Mouse (Mus musculus): ENCODE results near the gene Stim1. TPM values are rescaled to one million over a fixed set of nuclear protein-coding genes. Genes with fewer than 3 reads are reported as not detected.
"Not testable (repeated sequence)": the region's sequence is repeated elsewhere in the genome, so short reads cannot be mapped to it uniquely, and the experiment has no call there.

Stim1 gene
- total and polyA plus RNA-seq, 3 experiments = 68.2 to 74.8 (median 68.4) TPM

DNA sequence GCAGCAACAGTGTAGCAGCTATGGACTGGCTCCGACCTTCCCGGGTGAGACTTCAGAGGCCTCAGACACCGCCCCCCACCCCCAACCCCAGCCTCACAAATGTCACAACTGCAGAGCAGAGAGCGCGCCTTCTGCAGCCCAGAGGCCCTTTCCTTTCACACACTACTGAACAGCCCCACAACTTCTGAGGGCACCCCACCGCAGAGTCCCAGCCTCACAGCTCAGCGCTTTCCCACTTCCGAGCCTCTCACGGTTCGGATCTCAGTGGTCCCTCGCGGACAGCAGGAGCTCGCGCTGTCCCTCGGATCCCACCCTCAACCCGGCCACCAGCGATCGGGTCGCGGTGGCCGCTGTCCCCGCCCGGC lies 18.1 kb upstream of the Stim1 start:
- no peak for DNase-seq

DNA sequence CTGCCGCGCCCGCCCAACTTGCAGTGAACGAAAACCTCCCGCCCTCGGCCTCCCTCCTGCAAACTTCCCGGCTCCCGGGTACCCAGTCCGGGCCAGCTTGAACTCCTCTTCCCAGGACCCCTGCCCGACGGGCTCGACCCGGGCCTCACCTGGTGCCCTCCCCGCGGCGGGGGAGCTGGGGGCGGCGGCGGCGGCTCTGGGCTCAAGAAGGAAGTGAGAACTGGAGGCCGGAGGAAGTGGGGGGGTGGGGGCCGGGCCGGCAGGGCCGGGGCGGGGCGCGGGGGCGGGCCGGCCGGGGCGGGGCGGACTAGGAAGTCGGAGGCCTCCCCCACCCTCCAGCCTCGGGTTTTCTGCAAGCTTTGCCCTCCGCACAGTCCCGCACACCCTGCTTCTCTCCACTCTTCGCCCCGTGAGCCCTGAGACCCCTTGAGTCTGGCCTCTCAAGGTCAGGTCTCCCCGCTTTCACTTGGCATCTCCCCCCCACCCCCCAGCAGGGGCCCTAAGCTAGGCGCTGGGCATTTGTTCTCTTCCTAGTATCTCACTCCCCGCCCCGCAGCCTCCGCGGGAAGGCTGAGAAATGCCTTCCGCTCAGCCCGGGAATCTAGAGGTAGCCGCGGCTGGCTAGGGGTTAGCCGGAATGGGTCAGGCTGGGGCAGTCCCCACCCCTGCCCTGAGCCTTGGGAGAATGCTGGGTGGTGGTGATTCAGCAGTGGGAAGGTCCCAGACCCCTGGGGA lies 17.5 kb upstream of the Stim1 start:
- peak; percentile 89 for DNase-seq

DNA sequence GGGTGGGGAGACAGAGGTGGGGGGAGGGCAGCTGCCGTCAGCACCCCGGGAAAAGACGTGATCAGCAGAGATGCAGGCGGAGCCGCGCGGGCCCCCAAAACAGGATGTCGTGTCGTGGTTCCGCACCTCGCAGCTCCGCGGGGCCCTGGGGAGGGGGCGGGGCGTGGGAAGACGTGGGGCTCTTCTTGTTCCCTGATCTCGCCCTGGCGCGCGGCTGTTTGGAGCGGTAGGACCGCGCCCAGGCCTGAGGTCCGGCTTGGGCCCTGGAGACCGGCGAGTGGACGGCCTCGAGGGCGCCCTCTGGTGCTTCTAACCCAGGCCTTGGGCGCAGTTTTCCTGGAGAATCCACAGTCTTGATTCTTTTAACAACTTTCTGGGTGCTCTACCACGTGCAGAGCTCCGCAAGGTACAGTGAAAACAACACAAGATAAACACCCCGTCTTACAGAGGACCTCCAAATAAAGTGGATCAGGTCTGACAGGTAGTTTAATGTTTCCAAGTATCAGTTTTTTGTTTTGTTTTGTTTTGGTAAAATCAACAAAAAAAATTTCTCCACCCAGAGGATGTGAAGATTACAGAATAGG lies 16.9 kb upstream of the Stim1 start:
- DNase-seq = peak; percentile 96

DNA sequence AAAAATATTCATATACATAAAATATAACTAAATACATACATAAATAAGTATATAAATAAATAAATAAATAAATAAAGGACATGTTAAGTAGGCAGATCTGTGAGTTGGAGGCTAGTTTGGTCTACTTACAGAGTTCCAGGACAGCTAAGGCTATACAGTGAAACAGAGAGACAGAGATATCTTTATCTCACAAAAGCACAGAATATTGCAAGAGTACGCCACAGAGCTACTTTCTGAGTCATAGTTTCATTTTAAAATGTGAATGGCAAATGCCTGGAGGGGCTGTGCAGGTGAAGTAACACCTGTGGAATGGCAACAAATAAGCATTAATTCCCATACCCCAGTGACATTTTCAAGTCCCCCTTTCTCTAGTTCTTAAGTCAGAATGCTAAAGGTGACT lies 14.0 kb upstream of the Stim1 start:
- DNase-seq = no peak

DNA sequence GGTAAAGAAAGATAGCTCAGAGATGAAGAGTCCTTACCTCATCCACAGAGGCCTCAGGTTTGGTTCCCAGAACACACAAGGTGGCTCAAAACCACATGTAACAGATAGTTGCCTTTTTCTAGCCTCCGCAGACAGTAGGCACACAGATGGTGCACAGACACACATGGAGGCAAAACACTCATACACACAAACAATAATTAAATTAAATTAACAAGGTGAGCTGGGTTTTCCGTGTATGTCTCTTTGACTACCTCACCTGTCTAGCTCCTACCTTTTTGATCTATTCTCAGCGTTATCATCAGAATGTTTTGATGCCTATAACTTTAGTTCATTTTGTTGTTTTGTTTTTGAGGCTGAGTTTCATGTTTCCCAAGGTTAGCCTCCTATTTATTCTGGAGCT lies 11.7 kb upstream of the Stim1 start, which contains the start of gene Rhog:
Gene Rhog (minus strand): TSS at position 101 of the 400 bp plus-strand sequence.
- DNase-seq = no peak

DNA sequence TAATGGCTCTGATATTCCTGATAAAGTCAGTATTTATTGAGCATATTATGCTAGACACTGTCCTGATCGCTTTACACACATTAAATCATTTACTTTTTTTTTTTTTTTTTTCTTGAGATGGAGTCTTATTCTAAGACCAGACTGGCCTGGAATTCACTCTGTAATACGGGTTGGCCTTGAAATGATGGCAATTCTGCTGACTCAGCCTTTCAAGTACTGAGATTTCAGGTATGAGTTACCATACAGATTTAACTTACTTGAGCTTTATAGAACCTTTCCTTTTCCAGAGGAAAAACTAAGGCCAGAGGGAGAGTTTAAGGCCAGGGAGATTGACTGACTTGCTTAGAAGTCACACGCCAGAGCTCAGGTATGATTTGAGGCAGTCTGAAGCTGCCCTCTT lies 11.0 kb upstream of the Stim1 start:
- no peak for DNase-seq

DNA sequence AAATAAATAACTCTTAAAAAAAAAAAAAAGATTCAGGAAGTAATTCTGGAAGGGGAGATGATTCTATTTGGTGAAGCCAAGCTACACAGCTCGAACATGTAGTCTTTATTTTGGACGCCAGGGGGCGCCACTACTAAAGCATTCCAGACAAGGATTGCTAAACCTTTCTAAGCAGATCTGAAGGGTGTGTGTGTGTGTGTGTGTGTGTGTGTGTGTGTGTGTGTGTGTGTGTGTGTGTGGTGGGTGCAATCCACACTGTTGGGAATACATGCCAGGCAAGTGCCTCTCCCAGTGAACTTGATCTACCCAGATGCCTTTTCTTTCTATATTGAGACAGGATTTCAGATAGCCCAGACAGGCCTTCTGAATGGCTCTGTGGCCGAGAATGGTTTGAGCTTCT lies 9.4 kb upstream of the Stim1 start:
- DNase-seq = peak; percentile 68

DNA sequence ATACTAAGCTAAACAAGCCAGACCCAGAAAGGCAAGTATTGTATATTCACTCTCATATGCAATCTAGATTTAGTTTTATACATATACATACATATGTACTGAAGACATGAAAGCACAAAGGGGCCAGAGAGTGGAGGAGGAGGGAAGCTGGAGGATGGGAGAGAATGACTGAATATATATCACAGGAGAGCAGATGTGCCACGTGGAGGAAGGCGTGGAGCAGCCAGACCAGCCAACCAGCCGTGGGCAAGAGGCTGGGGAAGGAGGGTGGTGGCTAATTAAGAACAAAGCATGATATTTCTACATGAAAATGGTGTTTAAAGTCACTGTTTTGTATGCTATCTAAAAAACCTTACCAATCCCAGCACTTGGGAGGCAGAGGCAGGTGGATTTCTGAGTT lies 8.9 kb upstream of the Stim1 start:
- DNase-seq = no peak

DNA sequence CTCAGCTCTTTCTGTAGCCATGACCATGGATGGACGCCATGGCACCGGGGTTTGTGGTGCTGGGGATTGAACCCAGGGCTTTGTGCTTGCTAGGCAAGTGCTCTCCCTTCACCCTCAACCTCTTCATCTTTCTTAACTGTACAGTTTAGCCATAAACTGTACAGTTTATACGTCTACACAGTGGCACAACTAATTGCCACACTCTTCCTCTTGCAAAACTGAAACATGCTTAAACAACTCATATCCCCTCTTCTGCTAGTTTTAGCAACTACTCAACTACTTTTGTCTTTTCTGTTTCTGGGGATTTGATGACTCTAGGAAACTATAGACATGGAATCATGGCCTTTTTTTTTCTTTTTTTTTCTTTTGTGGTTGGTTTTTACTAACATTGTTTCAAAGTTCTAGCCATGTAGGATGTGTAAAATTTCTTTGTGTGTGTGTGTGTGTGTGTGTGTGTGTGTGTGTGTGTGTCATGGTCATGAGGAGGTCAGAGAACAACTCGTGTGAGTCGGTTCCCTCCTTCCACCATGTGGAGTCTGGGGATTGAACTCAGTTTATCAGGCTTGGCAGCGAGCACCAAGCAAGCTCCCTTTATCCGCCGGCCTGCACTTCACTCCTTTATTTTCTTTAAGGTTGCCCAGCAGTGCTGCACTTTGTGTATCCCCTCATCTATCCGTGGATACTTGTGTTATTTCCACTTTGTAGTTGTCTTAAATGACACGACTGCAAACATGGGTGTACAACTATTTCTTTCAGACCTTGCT lies 7.7 kb upstream of the Stim1 start:
- no peak for DNase-seq

DNA sequence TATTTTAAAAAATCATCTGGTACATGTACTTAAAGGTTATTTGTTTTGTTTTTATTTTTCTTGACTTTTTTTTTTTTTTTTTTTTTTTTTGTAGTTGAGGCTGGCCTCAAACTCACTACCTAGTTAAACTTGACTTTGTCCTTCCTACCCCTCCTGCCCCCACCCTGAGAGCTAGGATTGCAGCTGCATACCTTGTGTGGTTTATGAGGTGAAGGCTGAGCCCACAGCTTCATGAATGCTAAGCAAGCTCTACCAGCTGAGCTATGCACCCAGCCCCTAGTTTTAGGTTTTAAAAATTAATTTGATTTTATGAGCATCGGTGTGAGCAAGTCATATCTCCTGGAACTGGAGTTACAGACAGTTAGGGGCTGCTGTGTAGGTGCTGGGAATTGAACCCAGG lies 7.1 kb upstream of the Stim1 start:
- DNase-seq = no peak

DNA sequence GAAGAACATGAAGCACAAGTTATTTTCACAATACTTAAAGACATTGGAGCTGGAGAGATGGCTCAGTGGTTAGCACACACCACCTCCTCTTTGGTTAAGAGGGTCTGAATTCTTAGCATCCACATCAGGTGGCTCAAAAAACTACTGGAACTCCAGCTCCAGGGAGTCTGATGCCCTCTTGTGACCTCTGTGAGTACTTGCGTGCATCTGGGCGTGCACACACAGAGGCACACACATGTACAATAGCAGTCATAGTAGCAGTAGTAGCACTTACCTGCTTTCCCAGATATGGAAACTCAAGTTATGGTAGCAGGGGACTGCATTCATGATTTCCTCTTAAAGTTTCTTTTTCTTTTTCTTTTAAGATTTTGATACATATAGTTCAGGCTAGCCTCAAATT lies 4.6 kb upstream of the Stim1 start:
- DNase-seq = no peak

DNA sequence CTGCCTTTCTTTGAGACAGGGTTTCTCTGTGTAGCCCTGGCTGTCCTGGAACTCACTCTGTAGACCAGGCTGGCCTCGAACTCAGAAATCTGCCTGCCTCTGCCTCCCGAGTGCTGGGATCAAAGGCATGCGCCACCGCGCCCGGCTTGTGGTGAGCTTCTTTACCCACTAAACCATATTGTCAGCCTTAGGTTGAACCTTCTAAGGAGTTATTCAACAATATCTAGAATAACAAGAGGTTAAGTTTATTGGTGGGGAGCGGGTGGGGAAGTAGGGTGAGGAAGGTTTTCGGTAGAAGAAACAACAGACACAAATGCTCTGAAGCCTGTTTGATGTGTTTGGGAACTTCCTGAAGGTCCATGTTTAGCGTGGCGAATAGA lies 1.6 kb upstream of the Stim1 start:
- not testable (repeated sequence) for DNase-seq

DNA sequence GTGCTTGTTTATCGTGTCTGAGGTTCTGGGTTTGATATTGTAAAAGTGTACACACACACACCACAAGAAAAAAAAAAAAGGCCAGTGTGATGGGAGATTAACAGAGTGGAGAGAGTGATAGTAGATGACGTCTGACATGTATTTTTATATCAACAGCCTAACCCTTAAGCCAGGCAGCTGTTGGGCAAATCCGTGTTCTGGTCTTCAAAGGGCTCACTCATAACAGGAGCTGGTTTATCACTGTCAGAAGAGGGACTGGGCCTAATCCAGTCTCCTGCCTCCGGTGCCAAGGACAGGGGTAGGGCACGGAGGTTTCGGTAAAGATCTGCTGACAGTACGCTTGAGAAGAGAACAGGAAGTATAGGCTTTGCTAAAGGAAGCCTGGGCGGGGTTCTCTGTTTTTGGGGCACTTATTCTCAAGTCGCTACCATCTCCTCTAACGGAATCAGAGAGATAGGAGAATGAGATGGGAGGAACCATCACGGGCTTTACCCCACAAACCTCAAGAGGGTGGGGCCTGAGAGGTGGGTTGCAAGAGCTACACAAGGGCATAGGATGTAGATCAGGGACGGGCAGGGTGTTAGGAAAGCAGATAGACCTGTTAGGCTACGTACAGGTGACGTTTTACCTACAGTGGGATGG lies 1.1 kb upstream of the Stim1 start:
- DNase-seq = no peak

DNA sequence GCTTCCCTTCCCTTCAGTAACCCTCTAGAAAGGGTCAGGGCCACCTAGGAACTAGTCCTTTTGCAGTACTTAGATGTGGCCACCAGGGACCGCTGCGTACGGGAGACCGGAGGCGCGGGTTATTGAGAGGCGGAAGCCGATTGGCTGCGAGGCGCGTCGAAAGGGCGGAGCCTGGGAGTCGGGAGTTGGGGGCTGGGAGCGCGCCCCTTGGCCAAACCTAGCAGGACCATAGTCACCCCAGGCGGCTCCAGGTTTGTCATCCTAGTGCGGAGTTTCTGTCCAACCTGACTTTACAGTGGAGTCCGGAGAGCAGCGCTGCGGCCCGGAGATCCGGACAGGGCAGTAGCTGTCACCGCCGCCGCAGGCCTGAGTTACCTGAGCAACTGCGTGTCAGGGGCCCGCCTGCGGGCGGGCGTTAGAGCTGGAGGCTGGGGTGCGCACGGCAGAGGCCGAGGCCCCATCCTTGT lies 460 bp upstream of the Stim1 start:
- peak; percentile 95 for DNase-seq

DNA sequence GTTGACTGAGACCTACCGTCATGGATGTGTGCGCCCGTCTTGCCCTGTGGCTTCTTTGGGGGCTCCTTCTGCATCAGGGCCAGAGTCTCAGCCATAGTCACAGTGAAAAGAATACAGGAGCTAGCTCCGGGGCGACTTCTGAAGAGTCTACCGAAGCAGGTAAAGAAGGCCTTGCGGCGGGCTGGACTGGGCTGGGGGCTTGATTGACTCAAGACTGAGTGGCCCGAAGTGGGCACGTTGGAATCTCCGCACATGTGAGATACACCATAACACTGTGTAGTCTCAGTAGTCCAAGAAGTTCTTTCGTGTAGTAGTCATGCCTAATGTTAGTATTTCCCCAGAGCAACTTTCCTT lies 766 bp downstream of the Stim1 start:
- DNase-seq = no peak

DNA sequence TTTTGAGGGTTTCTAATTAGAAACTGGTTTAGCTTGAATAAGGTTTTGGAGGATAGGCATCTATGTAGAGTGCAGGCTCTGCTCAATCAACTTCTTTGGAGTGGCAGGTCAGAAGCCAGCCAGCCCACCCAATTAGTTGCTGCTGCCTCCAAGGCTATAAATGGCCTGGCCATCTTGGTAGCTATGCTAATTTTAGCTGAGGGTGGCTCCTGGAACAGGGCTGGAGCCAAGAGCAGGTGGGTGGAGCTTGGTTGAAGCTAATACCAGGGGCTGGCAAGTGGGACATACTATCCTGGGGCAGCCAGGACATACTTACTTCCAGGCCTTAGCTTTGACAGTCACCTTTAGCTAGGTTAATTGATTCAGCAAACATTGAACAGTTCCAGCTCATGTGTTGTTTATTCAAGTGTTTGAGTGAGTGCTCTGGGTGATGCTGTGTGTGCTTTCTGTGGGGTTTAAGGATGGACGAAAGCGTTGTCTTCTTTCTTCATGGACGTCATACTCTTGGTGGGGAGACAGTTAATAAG lies 4.9 kb downstream of the Stim1 start:
- DNase-seq = peak; percentile 25

DNA sequence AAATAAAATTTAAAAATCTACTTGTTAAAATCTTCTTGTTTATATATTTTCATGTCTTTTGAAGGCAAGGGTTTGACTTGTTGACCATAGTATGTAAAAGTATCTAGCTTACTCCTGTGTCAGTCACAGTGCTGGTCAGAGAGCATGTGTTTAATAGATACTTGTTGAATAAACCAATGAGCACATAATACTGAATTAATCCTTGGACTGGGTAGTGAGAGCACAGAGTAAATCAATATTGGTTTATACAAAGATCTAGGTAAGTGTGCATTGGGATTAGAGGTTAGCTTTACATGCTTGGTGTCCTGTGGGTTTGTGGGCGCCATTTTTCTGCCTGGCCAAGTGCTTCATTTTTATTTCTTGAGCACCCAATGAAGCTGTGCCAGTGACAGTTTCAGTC lies 13.8 kb downstream of the Stim1 start:
- DNase-seq = no peak

DNA sequence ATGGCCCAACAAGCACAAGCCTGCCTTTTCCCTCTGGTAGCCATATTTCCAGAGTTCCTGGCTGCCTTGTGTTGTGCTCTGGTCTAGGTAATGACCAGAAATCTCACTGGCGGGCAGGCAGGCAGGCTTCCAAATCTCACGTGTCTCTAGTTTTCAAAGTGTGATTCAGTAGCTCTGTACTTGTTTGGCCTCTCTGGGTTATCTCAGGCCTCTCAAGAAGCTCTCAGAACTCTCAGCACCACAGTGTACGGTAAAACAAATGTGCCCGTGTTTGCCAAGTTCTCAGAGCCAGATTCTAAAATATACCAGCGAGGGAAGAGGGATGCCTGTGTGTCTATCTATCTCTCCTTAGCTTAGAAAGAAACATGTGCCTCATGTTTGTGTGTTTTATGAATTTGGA lies 14.7 kb downstream of the Stim1 start:
- no peak for DNase-seq

DNA sequence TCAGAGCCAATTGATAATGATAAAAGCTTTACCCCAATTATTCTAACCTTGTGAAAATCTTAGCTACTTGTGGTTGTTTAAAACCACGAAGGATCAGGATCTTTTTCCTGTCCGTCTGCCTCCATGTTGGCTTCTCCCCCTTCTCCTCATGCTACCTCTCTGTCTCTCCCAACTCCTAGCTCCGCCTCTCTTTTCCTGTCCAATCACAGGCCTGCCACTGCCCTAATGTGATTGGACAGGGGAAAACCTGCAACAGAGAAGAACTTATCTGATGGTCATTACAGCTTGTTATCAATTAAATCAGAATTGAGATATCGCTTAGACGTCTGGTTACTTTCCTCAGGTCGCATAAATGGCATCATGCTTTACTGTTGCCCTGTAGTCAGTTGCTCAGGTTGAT lies 21.9 kb downstream of the Stim1 start:
- DNase-seq = no peak

DNA sequence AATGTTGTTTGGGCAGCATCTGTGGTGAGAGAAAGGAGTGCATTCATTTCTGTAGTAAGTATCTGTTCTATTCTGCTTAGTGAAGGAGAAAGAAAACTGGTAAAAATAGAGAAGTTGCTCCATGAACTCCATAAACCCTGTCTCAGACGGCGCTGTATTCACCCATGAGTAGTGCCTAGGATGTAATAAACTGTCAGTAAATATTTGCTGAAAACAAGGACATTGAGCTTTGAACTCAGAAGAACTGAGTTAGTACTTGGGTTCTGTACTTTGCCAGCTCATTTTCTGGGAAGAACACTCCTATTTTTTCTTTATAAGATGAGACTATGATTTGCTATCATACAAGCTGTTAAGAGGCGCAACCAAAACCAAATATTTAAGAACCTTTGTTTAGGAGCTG lies 24.6 kb downstream of the Stim1 start:
- DNase-seq = no peak

DNA sequence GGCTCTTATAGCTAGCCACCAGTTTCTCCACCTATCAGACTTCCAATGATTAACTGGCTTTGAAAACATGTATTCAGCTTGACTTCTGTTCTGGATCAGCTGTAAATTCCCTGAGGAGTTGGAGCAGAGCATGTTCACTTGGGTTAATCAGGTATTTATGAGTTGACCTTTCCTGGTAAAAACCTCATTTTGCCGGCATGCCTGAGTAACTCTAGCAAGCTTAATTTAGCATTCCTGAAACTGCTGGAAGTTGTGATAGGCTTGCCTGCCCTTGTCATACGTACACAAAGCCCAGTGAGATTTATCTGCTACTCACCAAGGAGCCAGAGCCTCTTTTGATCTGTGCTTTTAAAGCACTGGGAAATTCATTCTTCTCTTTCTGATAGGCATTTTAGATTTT lies 25.6 kb downstream of the Stim1 start:
- no peak for DNase-seq

DNA sequence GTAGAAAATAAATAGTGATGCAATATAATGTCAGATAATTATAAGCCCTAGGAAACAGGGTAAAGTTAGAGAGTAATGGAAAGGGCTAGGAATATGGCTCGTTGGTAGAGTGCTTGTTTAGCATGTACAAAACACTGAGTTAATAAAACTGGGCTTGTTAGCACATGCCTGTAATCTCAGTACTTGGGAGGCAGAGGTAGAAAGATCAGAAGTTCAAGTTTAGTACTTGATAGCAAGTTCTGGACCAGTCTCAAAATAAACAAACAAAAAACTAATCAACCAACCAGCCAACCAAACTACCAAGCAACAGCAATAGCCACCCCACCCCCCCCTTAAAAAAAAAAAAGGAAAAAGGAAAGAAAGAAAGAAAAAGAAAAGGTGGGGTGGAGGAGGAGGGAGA lies 33.2 kb downstream of the Stim1 start:
- DNase-seq = no peak

DNA sequence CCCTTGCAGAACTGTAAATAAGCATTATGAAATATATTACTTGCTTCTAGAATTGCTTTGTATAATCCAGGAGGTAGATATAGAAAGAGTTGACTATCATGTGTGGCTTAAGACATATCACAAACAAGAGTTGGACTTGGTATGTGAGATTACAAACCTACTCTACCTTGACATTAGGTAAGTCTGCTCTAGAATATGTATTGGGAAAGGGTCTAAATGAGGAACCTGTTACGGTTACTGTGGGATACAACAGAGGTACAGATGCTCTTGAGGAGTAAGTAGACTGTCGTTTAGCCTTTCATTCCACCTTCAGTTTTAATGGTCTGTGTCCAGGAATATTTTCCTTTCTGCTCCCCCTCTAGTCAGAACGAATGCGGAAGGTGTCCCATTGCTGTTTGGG lies 34.9 kb downstream of the Stim1 start:
- DNase-seq = no peak
